Mouse (Mus musculus) hindbrain, embryonic 16.5 days (tissue): ENCODE measurements at regions not wholly inside any gene's neighbourhood (a gene's known extent, or its start where the extent isn't known, plus 50 kb on each side); places are given as distances from the start of the nearest gene placed in this dataset.

ENCODE experiments used
- ATAC-seq: fragments of 200-750 bp; cut with Nextera tagmentation; 2 replicates; pipeline ENCODE4 v1.8.0; 2017; ENCODE audit warnings: moderate TSS enrichment, moderate library complexity
- H3K27ac ChIP-seq: fragments of 300-500 bp; sonication (generic); 2 replicates; pipeline ENCODE4 v1.5.1; 2014; ENCODE audit warnings: low read depth, mild to moderate bottlenecking, control low read depth, low read length, moderate library complexity
- H3K27me3 ChIP-seq: fragments of 300-500 bp; sonication (generic); replicated peaks from 2 replicates; pipeline ENCODE4 v1.6.1; 2014; ENCODE audit warnings: low read length; ENCODE audit not compliant: control insufficient read depth, insufficient read depth
- H3K36me3 ChIP-seq: fragments of 300-500 bp; sonication (generic); 2 replicates; pipeline ENCODE4 v1.6.1; 2014; ENCODE audit warnings: mild to moderate bottlenecking, low read length, moderate library complexity, mixed read lengths; ENCODE audit not compliant: control insufficient read depth, insufficient read depth
- H3K4me1 ChIP-seq: fragments of 300-500 bp; sonication (generic); 2 replicates; pipeline ENCODE4 v1.6.1; 2014; ENCODE audit warnings: low read depth, low read length; ENCODE audit not compliant: control insufficient read depth, insufficient read depth
- H3K4me2 ChIP-seq: fragments of 300-500 bp; sonication (generic); 2 replicates; pipeline ENCODE4 v1.6.1; 2014; ENCODE audit warnings: mild to moderate bottlenecking, low read length, control low read depth, moderate library complexity
- H3K4me3 ChIP-seq: fragments of 300-500 bp; sonication (generic); 2 replicates; pipeline ENCODE4 v1.5.1; 2014; ENCODE audit warnings: mild to moderate bottlenecking, low read length, control low read depth, moderate library complexity
- H3K9ac ChIP-seq: fragments of 300-500 bp; sonication (generic); 2 replicates; pipeline ENCODE4 v1.6.1; 2014; ENCODE audit warnings: low read depth, mild to moderate bottlenecking, control low read depth, low read length, moderate library complexity
- H3K9me3 ChIP-seq: fragments of 300-500 bp; sonication (generic); 2 replicates; pipeline ENCODE4 v1.6.1; 2014; ENCODE audit warnings: mild to moderate bottlenecking, low read length, moderate library complexity; ENCODE audit not compliant: control insufficient read depth
- WGBS: fragments of 180-500 bp; shearing (Covaris S2); extraction: QIAGEN DNeasy Blood & Tissue Kit; methylation state at CpG from one replicate; pipeline ENCODE4 v1.1.7; 2014; 5-methylcytosine and 5-hydroxymethylcytosine counted together

DNA sequence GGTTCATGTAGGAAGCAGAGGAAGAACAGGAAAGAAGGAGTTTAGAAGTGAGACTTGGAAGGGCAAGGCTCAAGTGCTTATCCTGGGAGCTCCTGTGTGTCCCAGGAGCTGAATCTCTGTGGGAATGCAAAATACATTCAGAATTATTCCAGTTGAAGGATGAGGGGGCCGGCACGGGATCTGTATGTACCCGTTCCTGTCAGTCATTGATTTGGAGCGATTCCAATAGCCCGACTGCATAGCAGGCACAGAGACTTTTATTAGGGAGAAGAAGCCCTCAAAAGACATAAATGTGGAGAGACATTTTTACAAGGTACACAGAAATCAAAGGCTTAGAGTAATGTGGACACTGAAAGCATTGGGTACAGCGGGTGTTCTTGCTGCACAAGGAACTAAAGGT lies 181.8 kb upstream of the Pcsk2 start:
- no peaks in the 10 kb centered on the region for H3K9me3 ChIP-seq
- H3K36me3 ChIP-seq: no peaks in the 10 kb centered on the region
- no peaks in the 10 kb centered on the region for H3K4me1 ChIP-seq
- H3K4me2 ChIP-seq: no peak overlapping the region
- ATAC-seq: no peak
- 65% methylated on average over 6 of the region's 6 CpGs for WGBS
- H3K27ac ChIP-seq: no peak overlapping the region
- H3K4me3 ChIP-seq: no peak overlapping the region
- H3K9ac ChIP-seq: no peak overlapping the region
- H3K27me3 ChIP-seq: no peaks in the 10 kb centered on the region

DNA sequence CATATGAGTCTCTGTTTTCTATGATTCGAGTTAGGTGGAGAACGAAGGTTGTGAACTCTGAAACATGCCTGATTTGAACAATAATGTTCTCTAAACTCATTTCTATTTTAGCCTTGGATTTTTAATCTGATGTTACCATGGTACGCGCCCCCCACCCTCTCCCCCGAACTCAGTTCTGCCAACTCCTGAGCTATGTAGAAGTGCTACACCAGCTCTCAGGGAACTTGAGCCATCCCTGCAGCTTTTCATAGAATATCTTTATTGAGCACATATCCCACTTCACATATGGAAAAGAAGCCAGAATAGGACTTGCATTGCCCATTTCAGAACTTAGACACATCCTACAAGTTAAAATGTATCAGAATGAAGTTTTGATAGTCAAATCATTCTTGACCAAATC lies 180.0 kb upstream of the Pcsk2 start:
- Histone ChIP-seq H3K4me1 (no peaks in the 10 kb centered on the region), H3K4me2 (no peak overlapping the region), H3K4me3 (no peak overlapping the region), H3K9me3 (no peaks in the 10 kb centered on the region), H3K9ac (no peak overlapping the region), H3K36me3 (no peaks in the 10 kb centered on the region), H3K27me3 (no peaks in the 10 kb centered on the region), H3K27ac (no peak overlapping the region)
- 91% methylated on average over 5 of the region's 5 CpGs for WGBS
- no peak for ATAC-seq
